Mouse (Mus musculus) kidney, adult 8-10 months (tissue): ENCODE measurements around the gene Syngr4.

Source experiments
- DNase-seq, 2 experiments: peaks; one replicate each; pipeline ENCODE4 v3.0.0; 2022

Gene Syngr4

DNA sequence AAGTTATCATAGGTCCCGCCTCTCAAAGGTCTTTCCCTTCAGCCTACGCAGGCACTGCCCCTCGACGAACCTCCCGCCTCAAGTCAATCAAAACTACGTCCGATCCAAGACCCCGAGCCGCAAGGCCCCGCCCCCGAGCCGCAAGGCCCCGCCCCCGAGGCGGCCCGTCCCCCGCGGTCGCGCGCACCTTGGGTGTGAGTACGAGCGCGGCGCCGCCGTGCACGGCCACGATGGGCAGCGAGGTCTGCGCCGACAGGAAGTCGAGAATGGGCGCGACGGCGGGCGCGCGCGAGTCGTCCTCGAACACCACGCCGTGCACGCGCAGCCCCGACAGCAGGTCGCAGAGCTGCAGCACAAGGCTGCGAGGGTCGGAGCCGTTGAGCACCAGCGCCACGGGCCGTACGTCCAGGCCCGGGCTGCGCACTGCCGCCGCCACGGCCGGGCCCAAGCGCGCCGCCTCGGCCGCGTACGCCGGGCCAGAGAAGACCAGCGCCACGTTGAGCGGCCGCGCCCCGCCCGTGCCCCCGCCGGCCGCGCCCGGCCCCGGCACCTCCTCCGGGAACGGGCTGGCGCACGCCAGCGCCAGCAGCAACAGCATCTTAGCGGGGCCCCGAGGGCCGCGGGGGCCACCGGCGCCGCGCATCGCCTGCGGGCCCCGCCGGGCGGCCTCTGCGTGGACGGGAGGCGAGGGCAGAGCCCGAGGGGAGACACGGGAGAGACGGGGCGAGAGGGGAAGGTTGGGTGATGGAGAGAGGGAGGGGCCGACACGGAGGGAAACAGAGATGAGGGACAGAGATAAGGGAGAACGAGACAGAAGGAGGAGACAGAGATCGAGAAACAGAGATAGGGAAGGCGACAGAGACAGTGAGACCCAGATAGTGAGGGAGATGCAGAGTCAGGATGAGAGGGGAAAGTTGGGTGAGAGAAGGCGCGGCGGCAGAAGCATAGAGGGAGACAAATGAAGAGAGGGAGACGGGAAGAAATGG, 30.3 kb downstream of the Syngr4 start:
- DNase-seq, result peak; percentile 85 to 88

DNA sequence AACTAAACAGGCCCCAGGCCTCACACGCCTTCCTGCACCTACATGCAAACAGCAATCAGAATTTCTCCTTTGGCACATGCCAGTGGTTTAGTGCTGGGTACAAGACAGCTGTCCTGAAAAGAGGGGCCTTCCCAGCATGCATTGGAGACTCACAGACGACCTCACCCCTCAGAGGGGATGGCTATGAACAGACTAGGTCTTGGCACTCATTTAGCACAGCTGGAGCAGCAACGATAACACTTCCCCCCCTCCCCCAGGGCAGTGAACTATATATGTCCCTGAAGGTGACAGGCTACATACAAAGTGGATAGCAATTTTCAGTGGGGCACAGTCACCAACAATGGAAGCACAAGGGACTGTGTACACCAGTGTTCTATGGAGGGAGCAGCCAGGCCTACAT, 32.1 kb downstream of the Syngr4 start:
- no peak for DNase-seq

DNA sequence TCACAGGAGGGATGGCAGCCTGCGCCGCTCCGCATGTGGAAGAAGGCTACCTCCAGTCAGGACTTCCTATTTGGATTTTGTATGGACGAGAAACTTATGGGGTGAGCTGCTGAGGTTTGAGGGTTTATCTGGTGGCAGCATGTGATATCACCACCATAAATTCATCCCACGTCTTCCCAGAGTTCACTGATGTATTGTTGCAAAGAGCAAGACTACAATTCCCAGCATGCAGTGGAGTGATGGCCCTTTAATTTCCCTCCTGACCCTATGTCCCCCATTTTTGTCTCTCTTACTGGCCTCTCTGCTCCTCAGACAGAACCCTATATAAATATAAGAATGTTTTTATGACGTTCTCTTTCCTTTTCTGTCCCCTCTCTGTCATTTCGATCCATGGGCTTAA, 33.7 kb downstream of the Syngr4 start:
- DNase-seq, result no peak

DNA sequence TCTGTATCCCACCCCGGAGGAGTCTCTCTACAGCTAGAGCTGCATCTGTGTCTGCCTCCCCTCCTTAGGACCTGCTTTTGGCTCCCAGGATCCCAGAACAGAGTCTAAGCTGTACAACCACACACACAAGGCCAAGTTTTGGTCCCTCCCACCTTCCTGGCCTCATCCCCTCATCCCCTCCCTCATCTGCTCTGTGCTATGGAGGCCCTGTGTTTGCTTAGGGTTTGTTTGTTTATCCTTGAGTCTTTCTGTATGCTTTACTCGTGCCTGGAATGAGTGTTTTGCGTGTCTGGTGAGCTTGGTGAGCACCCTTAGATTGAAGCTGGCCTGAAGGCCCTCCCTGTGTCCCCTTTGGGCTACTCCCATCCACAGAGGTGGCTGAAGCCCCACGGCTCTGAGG, 37.5 kb downstream of the Syngr4 start:
- no peak for DNase-seq

DNA sequence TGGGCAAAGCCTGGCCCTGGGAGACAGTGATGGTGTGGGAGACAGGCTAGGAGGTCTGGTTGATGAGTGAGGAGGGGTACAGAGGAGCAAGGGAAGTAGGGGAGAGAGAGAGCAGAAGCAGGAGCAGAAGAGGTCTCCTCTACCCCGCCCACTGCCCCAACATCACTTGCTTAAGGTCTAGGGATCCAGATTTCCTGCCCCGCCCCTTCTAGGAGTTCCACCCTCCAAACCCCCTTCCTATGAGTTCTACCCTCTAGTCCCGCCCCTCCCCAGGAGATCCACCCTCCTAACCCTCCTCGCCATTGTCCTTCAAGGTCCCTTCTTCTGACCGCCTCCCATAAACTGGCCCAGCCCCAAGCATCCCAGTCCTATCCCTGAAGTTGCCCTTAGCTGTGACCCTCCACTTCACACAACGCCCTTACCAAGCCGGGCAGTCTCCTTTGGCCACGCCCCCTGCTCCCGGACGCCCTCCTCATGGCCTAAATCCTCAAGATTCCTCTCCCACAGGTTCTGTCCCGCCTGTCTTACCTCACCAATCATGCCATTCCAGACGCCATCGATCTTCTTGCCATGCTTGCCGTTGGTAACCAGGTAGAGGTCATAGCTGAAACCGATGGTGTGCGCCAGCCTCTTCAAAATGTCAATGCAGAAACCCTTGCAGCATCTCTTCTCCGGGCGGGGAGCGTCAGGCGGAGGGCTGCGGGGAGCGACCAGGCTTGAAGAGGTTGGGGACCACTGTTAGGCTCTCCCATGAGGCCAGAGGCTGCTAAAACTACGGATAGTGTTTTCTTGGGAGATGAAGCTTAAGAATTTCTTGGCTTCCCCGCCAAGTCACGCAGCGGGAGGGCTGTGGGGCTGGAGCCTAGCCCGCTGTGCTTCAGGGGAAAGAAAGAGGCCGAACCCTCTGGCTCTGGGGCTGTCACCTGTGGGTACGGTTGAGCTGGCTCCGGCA, 39.3 kb downstream of the Syngr4 start:
- DNase-seq, result no peak

DNA sequence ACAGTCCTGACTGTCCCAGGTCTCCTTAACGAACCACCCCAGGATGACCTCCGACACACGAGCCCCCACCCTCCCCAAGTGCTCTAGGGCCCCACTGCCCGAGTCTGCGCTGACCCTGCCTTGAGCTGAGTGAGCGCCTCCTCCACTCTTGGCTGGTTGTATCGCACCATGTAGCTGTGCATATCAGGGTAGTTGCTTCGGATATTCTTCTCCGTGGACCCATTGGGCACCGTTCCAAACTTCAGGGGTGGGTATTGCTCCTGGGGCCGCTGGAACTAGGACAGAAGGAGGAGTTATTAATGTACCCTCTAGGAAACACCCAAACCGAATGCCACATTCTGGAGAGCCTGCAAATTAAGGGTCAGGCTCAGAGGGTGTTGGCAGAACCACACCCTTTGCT, 43.4 kb downstream of the Syngr4 start:
- DNase-seq, result no peak

DNA sequence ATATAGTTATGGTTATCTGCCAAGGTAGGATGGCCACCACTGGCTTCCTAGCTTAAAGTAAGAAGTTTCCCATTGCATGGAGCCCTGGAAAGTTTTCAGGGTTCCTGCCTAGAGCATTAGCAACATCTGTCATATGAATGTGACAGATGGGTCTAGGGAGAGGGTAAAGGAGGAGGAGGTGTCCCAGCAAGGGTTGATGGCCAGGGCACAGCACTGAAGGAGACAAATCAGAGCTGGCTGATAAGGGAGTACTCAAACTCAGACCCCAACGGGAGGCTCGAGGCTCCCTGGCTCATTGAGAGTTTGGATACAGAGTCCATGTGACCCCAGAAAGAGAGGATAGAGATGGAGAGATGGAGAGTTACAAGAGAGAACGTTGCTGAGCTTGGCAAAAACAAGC, 45.9 kb downstream of the Syngr4 start:
- DNase-seq, result no peak

DNA sequence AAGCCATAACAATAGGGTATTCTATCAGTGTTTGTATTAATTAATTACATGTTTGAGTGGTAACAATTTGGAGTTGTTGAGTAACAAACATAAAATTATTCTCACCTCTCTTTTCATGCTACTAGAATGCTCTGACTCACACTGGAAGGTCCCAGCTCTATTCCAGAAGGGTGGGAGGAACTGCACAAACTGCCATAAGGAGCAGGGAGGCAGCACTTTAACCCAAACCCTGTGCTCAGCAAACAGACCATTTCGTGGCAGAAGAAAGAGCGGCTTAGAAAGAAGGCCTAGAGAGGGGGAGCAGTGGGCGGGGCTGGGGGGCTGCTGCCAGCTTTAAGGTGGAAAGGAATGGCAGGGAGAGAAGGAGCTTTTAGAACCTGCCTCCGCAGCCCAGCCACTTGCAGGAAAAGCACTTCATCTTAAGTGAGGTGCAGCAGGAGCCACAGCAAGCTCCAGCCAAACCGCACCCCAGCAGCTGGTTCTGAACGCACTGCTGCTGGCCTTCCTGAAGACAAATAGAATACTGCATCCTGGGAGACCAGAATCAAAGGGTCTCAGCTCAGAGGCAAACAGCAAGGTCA, 48.0 kb downstream of the Syngr4 start:
- no peak for DNase-seq

DNA sequence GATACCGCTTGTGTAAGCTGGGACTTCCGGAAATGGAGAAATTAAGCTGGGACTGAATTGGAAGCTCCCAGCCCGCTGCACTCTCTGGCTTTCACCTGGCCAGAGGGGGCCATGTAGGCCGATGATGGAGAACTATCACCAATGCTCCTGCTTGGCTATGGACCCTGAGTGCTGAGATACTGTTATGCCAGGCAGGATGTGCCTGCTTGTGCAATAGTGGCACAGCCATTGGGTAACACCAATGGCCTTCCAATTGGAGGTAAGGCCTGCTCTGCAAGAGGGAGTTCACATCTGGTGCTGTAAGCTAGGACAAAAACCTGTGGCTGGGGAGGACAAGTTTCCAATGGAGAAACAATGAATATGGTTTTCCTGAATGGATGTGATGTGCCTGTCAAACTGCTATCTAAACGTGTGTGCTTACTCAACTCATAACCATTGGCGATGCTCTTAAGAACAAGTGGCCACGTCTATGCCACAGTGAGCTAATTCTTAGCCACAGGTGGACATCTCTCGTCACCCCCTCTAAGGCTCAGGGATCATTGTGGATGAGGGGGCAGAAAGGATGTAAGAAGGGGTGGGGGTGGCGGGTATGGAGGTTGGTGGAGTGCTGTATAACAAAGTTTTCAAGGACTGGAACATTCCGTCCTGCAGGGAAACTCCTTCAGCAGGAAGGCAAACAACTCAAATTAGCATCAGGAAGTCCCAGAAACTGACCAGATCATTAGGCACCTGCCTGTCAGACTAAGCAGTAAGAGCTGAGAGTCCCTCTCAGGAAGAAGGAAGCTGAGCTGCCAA, 53.4 kb downstream of the Syngr4 start:
- no peak for DNase-seq
